Mouse (Mus musculus): ENCODE results near the gene Arl8a. TPM values are rescaled to one million over a fixed set of nuclear protein-coding genes. Genes with fewer than 3 reads are reported as not detected.

Arl8a gene
- polyA plus RNA-seq, 1 experiment: 204 TPM

- Histone ChIP-seq H3K4me3 (ENCODE audit: insufficient read depth, low read length) (no peak overlapping the region), H3K27ac (ENCODE audit: insufficient read depth, low read depth, low read length) (no peak overlapping the region), H3K4me1 (ENCODE audit: control insufficient read depth, insufficient read depth, low read length) (no peaks in the 10 kb centered on the region)
- no peak for TF ChIP-seq CTCF (IDR thresholded peaks at IDR 0.05; ENCODE audit: low read depth, low read length)
- TF ChIP-seq POLR2A (IDR thresholded peaks at IDR 0.05; ENCODE audit: borderline replicate concordance, low read depth, low read length): no peak
Measured at GRCm38 (mm10) chr1:135162720-135163119, 16.1 kb downstream of the Arl8a start.

DNA sequence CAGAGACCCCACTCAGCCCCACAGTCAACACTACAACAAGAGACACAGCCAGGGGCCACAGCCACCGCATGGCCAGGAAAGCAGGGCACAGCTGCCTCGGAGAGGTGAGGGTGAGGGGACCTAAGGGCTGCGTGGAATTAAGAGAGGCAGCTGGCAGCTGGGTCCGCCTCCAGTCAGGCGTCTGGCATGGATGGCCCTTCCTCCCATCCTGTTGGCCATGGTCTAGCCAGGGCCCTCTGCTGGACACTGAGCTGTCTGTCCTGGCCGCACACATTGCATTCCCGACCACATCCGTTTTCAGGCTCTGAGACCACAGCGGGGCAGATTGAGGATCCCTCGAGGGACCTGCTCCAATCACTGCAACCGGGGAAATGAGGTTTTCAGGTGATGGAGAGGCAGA lies 20.8 kb downstream of the Arl8a start, which contains the start of gene Gpr37l1:
Gene Gpr37l1, minus strand, starts transcription at position 247 of the 400 bp plus-strand sequence.
- Histone ChIP-seq H3K4me3 (ENCODE audit: insufficient read depth, low read length) (no peak within 1 kb of the TSS), H3K27ac (ENCODE audit: insufficient read depth, low read depth, low read length) (no peak within 1 kb of the TSS), H3K4me1 (ENCODE audit: control insufficient read depth, insufficient read depth, low read length) (no peaks in the 10 kb centered on the region)
- TF ChIP-seq CTCF (IDR thresholded peaks at IDR 0.05; ENCODE audit: low read depth, low read length) (no peak), POLR2A (IDR thresholded peaks at IDR 0.05; ENCODE audit: borderline replicate concordance, low read depth, low read length) (no peak)

DNA sequence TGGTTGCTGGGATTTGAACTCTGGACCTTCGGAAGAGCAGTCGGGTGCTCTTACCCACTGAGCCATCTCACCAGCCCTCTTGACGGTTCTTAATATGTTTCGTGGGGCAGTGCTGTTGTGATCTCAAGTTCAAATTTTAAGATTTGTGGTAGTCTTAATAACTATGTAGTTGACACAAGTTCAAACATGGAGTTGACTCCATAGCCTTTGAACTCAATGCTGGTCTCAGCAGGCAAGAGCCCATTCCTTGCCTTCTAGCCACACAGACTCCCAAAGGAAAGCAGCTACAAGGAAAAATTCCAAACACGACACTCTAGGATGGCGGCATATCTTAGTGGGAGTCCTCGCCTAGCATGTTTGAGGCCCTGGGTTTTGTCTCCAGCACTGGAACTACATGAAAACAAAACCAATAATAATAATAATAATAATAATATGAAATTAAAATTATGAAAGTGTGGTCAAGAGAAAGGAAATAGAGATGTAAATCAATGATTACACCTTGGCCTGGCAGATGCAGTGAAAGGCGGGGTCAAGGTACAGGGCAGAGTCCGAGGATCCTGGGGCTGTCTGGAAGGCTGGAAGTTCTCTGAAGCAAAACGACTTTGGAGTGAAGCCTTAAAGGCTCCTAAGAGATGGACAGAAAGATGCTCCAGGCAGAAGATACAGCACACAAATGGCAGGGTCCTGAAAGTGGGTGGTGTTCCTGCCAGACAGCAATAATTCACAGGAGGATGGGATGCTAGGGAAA lies 22.0 kb downstream of the Arl8a start:
- Histone ChIP-seq H3K27ac (ENCODE audit: insufficient read depth, low read depth, low read length) (no peak overlapping the region), H3K4me1 (ENCODE audit: control insufficient read depth, insufficient read depth, low read length) (no peaks in the 10 kb centered on the region), H3K4me3 (ENCODE audit: insufficient read depth, low read length) (no peak overlapping the region)
- TF ChIP-seq POLR2A (IDR thresholded peaks at IDR 0.05; ENCODE audit: borderline replicate concordance, low read depth, low read length) (no peak), CTCF (IDR thresholded peaks at IDR 0.05; ENCODE audit: low read depth, low read length) (no peak)

DNA sequence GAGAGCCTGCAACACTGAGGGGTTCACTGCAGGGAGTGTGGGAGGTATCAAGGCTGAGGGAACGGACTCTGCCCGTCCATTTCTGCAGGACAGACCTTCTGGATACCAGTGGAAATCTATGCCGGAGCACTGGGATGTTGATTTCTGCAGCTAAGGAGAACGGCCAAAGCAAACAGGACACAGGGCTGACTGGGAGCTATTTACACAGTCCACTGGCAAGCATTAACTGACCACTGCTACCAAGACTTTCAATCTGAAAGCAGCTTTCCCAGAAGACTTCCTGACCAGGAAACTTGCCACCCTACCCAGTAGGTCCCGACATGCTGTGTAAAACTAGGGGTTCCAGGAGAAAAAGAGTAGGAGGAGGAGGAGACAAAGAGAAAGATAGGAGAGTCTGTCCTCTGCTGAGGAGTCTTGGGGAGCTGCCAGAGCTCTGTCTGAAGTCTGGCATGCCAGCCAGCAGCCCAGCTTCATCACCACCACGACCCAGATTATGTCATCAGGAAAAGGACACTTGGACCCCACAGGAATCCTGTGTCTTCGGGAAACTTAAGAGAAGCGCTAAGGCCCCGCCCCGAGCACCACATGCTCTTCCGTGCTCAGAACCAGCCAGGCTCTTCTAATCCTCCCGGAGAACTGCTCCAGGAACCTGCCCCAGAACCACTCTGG lies 23.1 kb downstream of the Arl8a start:
- no peaks in the 10 kb centered on the region for H3K4me1 ChIP-seq (ENCODE audit: control insufficient read depth, insufficient read depth, low read length)
- no peak for TF ChIP-seq CTCF (IDR thresholded peaks at IDR 0.05; ENCODE audit: low read depth, low read length)
- TF ChIP-seq POLR2A (IDR thresholded peaks at IDR 0.05; ENCODE audit: borderline replicate concordance, low read depth, low read length): no peak
- H3K4me3 ChIP-seq (ENCODE audit: insufficient read depth, low read length): no peak overlapping the region
- H3K27ac ChIP-seq (ENCODE audit: insufficient read depth, low read depth, low read length): no peak overlapping the region

DNA sequence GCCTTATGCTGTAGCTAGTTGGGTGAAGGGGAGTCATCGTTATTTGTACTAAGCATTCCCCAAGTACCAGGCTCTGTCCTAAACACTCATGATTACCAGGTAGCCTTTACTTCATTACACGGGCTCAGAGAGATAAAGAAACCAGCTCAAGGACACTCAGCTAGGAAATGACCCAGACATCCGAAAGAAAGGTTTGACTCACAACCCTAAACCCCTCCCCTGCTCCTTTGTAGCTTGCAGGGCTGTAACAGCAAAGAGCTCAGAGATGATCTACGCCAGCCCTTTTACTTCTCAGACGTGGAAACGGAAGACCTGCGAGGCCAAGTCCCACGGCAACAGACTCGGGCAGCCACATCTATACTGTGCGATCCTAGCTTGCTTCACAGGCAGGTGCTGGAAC lies 23.7 kb downstream of the Arl8a start:
- H3K4me3 ChIP-seq (ENCODE audit: insufficient read depth, low read length): no peak overlapping the region
- no peaks in the 10 kb centered on the region for H3K4me1 ChIP-seq (ENCODE audit: control insufficient read depth, insufficient read depth, low read length)
- no peak overlapping the region for H3K27ac ChIP-seq (ENCODE audit: insufficient read depth, low read depth, low read length)
- TF ChIP-seq POLR2A (IDR thresholded peaks at IDR 0.05; ENCODE audit: borderline replicate concordance, low read depth, low read length): no peak
- no peak for TF ChIP-seq CTCF (IDR thresholded peaks at IDR 0.05; ENCODE audit: low read depth, low read length)

DNA sequence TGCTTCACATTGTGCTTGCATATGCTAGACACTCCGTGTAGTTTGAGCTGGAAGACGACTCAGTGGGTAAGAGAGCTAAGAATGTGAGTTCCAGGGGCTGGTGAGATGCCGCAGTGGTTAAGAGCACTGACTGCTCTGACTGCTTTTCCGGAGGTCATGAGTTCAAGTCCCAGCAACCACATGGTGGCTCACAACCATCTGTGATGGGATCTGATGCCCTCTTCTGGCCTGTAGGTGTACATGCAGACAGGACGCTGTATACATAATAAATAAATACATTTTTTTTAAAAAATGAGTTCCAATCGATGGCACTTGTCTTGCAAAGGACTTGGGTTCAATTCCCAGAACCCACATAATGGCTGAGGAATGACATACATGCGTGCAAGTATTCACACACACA lies 24.6 kb downstream of the Arl8a start:
- TF ChIP-seq POLR2A (IDR thresholded peaks at IDR 0.05; ENCODE audit: borderline replicate concordance, low read depth, low read length) (no peak), CTCF (IDR thresholded peaks at IDR 0.05; ENCODE audit: low read depth, low read length) (no peak)
- H3K27ac ChIP-seq (ENCODE audit: insufficient read depth, low read depth, low read length): no peak overlapping the region
- H3K4me3 ChIP-seq (ENCODE audit: insufficient read depth, low read length): no peak overlapping the region
- H3K4me1 ChIP-seq (ENCODE audit: control insufficient read depth, insufficient read depth, low read length): no peaks in the 10 kb centered on the region

DNA sequence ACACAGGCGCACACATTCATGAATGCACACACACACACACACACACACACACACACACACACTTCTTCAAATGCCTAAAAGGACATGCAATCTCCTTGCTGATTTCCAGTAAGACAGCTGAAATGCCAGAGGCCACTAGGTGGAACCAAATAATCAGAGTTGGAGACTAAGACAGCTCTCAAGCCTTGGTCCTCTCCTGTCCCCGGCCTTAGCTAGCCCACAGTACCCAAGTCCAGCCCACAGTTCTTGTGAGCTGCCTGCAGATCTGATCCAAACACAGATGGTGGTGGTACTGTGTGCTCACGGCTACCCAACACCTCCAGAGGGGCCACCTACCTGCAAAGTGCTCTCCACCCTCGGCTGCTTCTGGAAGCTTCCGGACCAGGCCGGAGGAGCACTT lies 25.4 kb downstream of the Arl8a start:
- Histone ChIP-seq H3K4me1 (ENCODE audit: control insufficient read depth, insufficient read depth, low read length) (no peaks in the 10 kb centered on the region), H3K27ac (ENCODE audit: insufficient read depth, low read depth, low read length) (no peak overlapping the region), H3K4me3 (ENCODE audit: insufficient read depth, low read length) (no peak overlapping the region)
- TF ChIP-seq CTCF (IDR thresholded peaks at IDR 0.05; ENCODE audit: low read depth, low read length) (peak; percentile 27; the same call in 1 of the 2 replicates), POLR2A (IDR thresholded peaks at IDR 0.05; ENCODE audit: borderline replicate concordance, low read depth, low read length) (no peak)

GRCm38 (mm10) chr1:135173311-135173710 lies 26.7 kb downstream of the Arl8a start:
- no peak overlapping the region for H3K27ac ChIP-seq (ENCODE audit: insufficient read depth, low read depth, low read length)
- TF ChIP-seq CTCF (IDR thresholded peaks at IDR 0.05; ENCODE audit: low read depth, low read length) (no peak), POLR2A (IDR thresholded peaks at IDR 0.05; ENCODE audit: borderline replicate concordance, low read depth, low read length) (no peak)
- H3K4me3 ChIP-seq (ENCODE audit: insufficient read depth, low read length): no peak overlapping the region
- H3K4me1 ChIP-seq (ENCODE audit: control insufficient read depth, insufficient read depth, low read length): no peaks in the 10 kb centered on the region

DNA sequence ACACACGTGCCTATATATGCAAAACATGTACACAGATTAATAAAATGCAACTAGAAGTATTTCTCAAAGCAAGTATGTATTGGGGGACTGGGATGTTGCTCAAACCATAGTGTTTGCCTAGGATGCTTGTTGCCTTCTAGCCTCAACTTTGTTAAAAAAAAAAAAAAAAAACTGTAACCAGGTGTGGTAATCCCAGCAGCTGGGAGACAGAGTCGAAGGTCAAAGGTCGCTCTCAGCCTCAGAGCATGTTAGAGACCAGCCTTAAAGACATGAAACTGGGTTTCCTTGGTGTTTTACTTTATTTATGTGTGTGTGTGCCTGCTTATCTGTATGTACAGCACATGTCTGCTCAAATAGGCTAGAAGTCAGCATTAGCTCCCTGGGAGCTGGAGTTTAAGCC lies 28.6 kb downstream of the Arl8a start:
- no peaks in the 10 kb centered on the region for H3K4me1 ChIP-seq (ENCODE audit: control insufficient read depth, insufficient read depth, low read length)
- no peak overlapping the region for H3K27ac ChIP-seq (ENCODE audit: insufficient read depth, low read depth, low read length)
- no peak overlapping the region for H3K4me3 ChIP-seq (ENCODE audit: insufficient read depth, low read length)
- TF ChIP-seq POLR2A (IDR thresholded peaks at IDR 0.05; ENCODE audit: borderline replicate concordance, low read depth, low read length) (no peak), CTCF (IDR thresholded peaks at IDR 0.05; ENCODE audit: low read depth, low read length) (no peak)

GRCm38 (mm10) chr1:135177724-135178123 lies 31.1 kb downstream of the Arl8a start:
- H3K27ac ChIP-seq (ENCODE audit: insufficient read depth, low read depth, low read length): no peak overlapping the region
- TF ChIP-seq CTCF (IDR thresholded peaks at IDR 0.05; ENCODE audit: low read depth, low read length): no peak
- TF ChIP-seq POLR2A (IDR thresholded peaks at IDR 0.05; ENCODE audit: borderline replicate concordance, low read depth, low read length): no peak
- H3K4me1 ChIP-seq (ENCODE audit: control insufficient read depth, insufficient read depth, low read length): no peaks in the 10 kb centered on the region
- H3K4me3 ChIP-seq (ENCODE audit: insufficient read depth, low read length): no peak overlapping the region

Measured in bone marrow macrophage, adult 2 months (primary cell).